Mouse (Mus musculus): ENCODE data around the gene Zfp82.

GRCm38 (mm10) chr7:30023800-30024199 is 48.9 kb downstream of the Zfp82 start:
- TF ChIP-seq CTCF (IDR thresholded peaks at IDR 0.05; ENCODE audit: low read depth): no peak
- no peak for TF ChIP-seq EP300 (IDR thresholded peaks at IDR 0.05; ENCODE audit: low read depth)
